17 mouse cellular contexts compared by ENCODE assay signal in genomic region chr17:55996007-55996406, GRCm38 (mm10). TPM values are rescaled to one million over a fixed set of nuclear protein-coding genes. Genes with fewer than 3 reads are reported as not detected.
DNase-seq lines count a peak whose midpoint lies in the region; TF ChIP-seq lines count a peak whose summit lies in the region.
"Had no signal": no experiment of that assay in that cellular context is flagged by ENCODE, and none has a peak within 500 bp of the region (broad histone marks: within the 10 kb centered on the region; RNA-seq: fewer than 3 reads in every experiment).

No protein-coding gene starts in this region.

- H3K4me3 ChIP-seq in heart, embryonic 10.5 days = no peak overlapping the region
- peak overlapping the region in 1 of 2 experiments; percentile 14; a peak in 1 of 4 replicates for H3K4me3 ChIP-seq in ES-E14 (ENCODE audit: insufficient read depth in 1 of 2, low read depth in 1 of 2, low read length in 2 of 2, poor library complexity in 1 of 2, severe bottlenecking in 1 of 2)
- no peak overlapping the region for H3K4me3 ChIP-seq in cerebellum, adult 2 months (replicated peaks; ENCODE audit: insufficient read depth, low read depth, low read length)
- H3K4me3 ChIP-seq: embryonic facial prominence, embryonic 15.5 days; heart, embryonic 15.5 days; hindbrain, embryonic 12.5 days; left cerebral cortex, adult 2 months; limb, embryonic 12.5 days had no signal

- no peak for TF ChIP-seq CTCF in cerebellum, adult 2 months (IDR thresholded peaks at IDR 0.05; ENCODE audit: borderline replicate concordance, insufficient read depth, low read depth, low read length)

- TF ChIP-seq POLR2A in cerebellum, adult 2 months (IDR thresholded peaks at IDR 0.05; ENCODE audit: borderline replicate concordance, insufficient read depth, low read length) = no peak

- H3K27me3 ChIP-seq in heart, embryonic 10.5 days (ENCODE audit: insufficient read depth, poor library complexity, severe bottlenecking) = peaks cover 22% of the 10 kb centered on the region
- no peaks in the 10 kb centered on the region for H3K27me3 ChIP-seq in cerebellum, adult 2 months (ENCODE audit: control insufficient read depth, insufficient read depth, low read length)

- 0 out of 2 replicates have a peak overlapping the region, but pooled peaks have one; percentile 3 for H3K9ac ChIP-seq in ES-E14 (ENCODE audit: insufficient read depth, low read depth, low read length, poor library complexity, severe bottlenecking)
- H3K9ac ChIP-seq: embryonic facial prominence, embryonic 15.5 days; heart, embryonic 15.5 days; hindbrain, embryonic 12.5 days; limb, embryonic 12.5 days; liver, postnatal 0 days had no signal

- H3K36me3 ChIP-seq in heart, embryonic 10.5 days = peaks cover 2% of the 10 kb centered on the region; the same call in 1 of the 2 replicates
- peaks cover 3% of the 10 kb centered on the region; the same call in 1 of the 2 replicates for H3K36me3 ChIP-seq in ES-E14 (ENCODE audit: control insufficient read depth, insufficient read depth, low read length, poor library complexity, severe bottlenecking)
- H3K36me3 ChIP-seq: heart, embryonic 15.5 days had no signal

- no peaks in the 10 kb centered on the region for H3K9me3 ChIP-seq in heart, embryonic 10.5 days
- H3K9me3 ChIP-seq in ES-E14 (ENCODE audit: control insufficient read depth, insufficient read depth, low read depth, low read length) = no peaks in the 10 kb centered on the region
- H3K9me3 ChIP-seq: embryonic facial prominence, embryonic 15.5 days; heart, embryonic 15.5 days; hindbrain, embryonic 12.5 days; limb, embryonic 12.5 days had no signal

- peaks cover 10% of the 10 kb centered on the region for H3K4me1 ChIP-seq in heart, embryonic 10.5 days
- H3K4me1 ChIP-seq in ES-E14 (ENCODE audit: control insufficient read depth in 2 of 2, insufficient read depth in 2 of 2, low read length in 2 of 2, poor library complexity in 1 of 2) = peaks cover 0 to 5% of the 10 kb centered on the region in 2 experiments; a peak in 1 of 4 replicates
- peaks cover 8% of the 10 kb centered on the region for H3K4me1 ChIP-seq in cerebellum, adult 2 months (ENCODE audit: control insufficient read depth, insufficient read depth, low read length)
- H3K4me1 ChIP-seq: heart, embryonic 15.5 days; limb, embryonic 12.5 days had no signal

- in situ Hi-C loops in ES-E14 (cut with MboI; ENCODE audit: low sequenced_read_pairs in 2 of 2, unreplicated experiment in 2 of 2) = no loop called here

- H3K27ac ChIP-seq in heart, embryonic 10.5 days = no peak overlapping the region
- no peak overlapping the region for H3K27ac ChIP-seq in ES-E14 (ENCODE audit: insufficient read depth, low read depth, low read length, poor library complexity, severe bottlenecking)
- H3K27ac ChIP-seq in cerebellum, adult 2 months (ENCODE audit: insufficient read depth, low read length) = no peak overlapping the region
- H3K27ac ChIP-seq: embryonic facial prominence, embryonic 15.5 days; heart, embryonic 15.5 days; hindbrain, embryonic 12.5 days; left cerebral cortex, adult 2 months; limb, embryonic 12.5 days had no signal

- peak; percentile 50 to 53 for DNase-seq in heart, adult 18-20 months
- DNase-seq in heart, embryonic 10.5 days (ENCODE audit: low spot score) = no peak
- DNase-seq in ES-E14 (ENCODE audit: low read depth, low spot score) = no peak
- peak; percentile 71 for DNase-seq in adrenal gland, adult 8-10 months
- peak; percentile 56 for DNase-seq in kidney, postnatal 10 days
- no peak for DNase-seq in left cerebral cortex, adult 18-20 months (ENCODE audit: low spot score in 2 of 2)
- no peak for DNase-seq in retina, postnatal 1 day
- DNase-seq in cerebellum, adult 2 months = no peak
- DNase-seq: cerebellum, adult 11 months; liver, postnatal 0 days had no signal

- WGBS in heart, embryonic 10.5 days = 80% methylated on average over 15 of the region's 15 CpGs
- 40% methylated on average over 15 of the region's 15 CpGs for WGBS in cerebellum, adult 2 months

TF ChIP-seq in ES-E14, 5 proteins besides CTCF, POLR2A, EP300 and RAD21:
- TF ChIP-seq MAFK (IDR thresholded peaks at IDR 0.05; ENCODE audit: insufficient read depth, low read depth, low read length) (no peak), ZC3H11A (IDR thresholded peaks at IDR 0.05; ENCODE audit: borderline replicate concordance, low read depth, low read length) (no peak), CHD2 (IDR thresholded peaks at IDR 0.05; ENCODE audit: low read depth, low read length) (no peak), HCFC1 (IDR thresholded peaks at IDR 0.05; ENCODE audit: borderline replicate concordance, insufficient read depth, low read length) (no peak), ZNF384 (IDR thresholded peaks at IDR 0.05; ENCODE audit: low read depth, low read length) (no peak)

RNA-seq across cellular contexts. Expression of gene Stap2, which starts 9.4 kb away (rescaled TPM):
- 10 to 100 TPM; 12.3 to 12.9 TPM for total RNA-seq in heart, adult 18-20 months (2021)
- polyA plus RNA-seq in heart, embryonic 10.5 days (2016; fragmentation: Nextera tagmentation; extraction: Ambion mirVana) = 7.7 and 8.0 TPM in 2 replicates
- 3.4 and 6.4 TPM in 2 replicates for total RNA-seq in ES-E14 (2012; rRNA removed)
- 1 to 10 TPM; 4.8 to 9.3 (median 6.8) TPM for total RNA-seq in adrenal gland, adult 8-10 months (2022)
- 1 to 10 TPM; 1.9 to 2.8 TPM for total RNA-seq in left cerebral cortex, adult 18-20 months (2021)
- polyA plus RNA-seq in cerebellum, adult 2 months (2012; rRNA removed) = 51.8 and 64.1 TPM in 2 replicates

RNA-seq across cellular contexts. Expression of gene Mpnd, which starts 9.5 kb away (rescaled TPM):
- 10 to 100 TPM; 59.7 to 60.5 TPM for total RNA-seq in heart, adult 18-20 months (2021)
- 69.5 and 111 TPM in 2 replicates for polyA plus RNA-seq in heart, embryonic 10.5 days (2016; fragmentation: Nextera tagmentation; extraction: Ambion mirVana)
- total RNA-seq in ES-E14 (2012; rRNA removed) = 39.0 and 61.5 TPM in 2 replicates
- total RNA-seq in adrenal gland, adult 8-10 months (2022) = 100 to 1,000 TPM; 101 to 119 (median 110) TPM
- total RNA-seq in left cerebral cortex, adult 18-20 months (2021) = 10 to 100 TPM; 85.0 to 94.3 TPM
- polyA plus RNA-seq in cerebellum, adult 2 months (2012; rRNA removed) = 183 and 193 TPM in 2 replicates

RNA-seq across cellular contexts. Expression of gene Fsd1, which starts 9.7 kb away (rescaled TPM):
- not detected for total RNA-seq in heart, adult 18-20 months (2021)
- 8.4 and 23.2 TPM in 2 replicates for polyA plus RNA-seq in heart, embryonic 10.5 days (2016; fragmentation: Nextera tagmentation; extraction: Ambion mirVana)
- 24.2 and 50.7 TPM in 2 replicates for total RNA-seq in ES-E14 (2012; rRNA removed)
- total RNA-seq in adrenal gland, adult 8-10 months (2022) = 1 to 10 TPM in 3 of 4 experiments, under 1 TPM in 1; 0.87 to 3.4 (median 2.9) TPM
- 10 to 100 TPM; 81.3 to 86.5 TPM for total RNA-seq in left cerebral cortex, adult 18-20 months (2021)
- polyA plus RNA-seq in cerebellum, adult 2 months (2012; rRNA removed) = 88.0 and 91.3 TPM in 2 replicates
- total RNA-seq: gastrocnemius, adult 8-10 months; neutrophil, adult 5-6 weeks had no signal
- polyA plus RNA-seq: liver, postnatal 0 days had no signal

RNA-seq across cellular contexts. Expression of gene Shd, which starts 25.7 kb away (rescaled TPM):
- total RNA-seq in heart, adult 18-20 months (2021) = 1 to 10 TPM; 1.1 to 1.9 TPM
- polyA plus RNA-seq in heart, embryonic 10.5 days (2016; fragmentation: Nextera tagmentation; extraction: Ambion mirVana) = 11.3 and 15.2 TPM in 2 replicates
- total RNA-seq in ES-E14 (2012; rRNA removed) = 1.5 and 2.4 TPM in 2 replicates
- 1 to 10 TPM; 1.7 to 4.8 (median 3.0) TPM for total RNA-seq in adrenal gland, adult 8-10 months (2022)
- 10 to 100 TPM; 39.2 to 41.0 TPM for total RNA-seq in left cerebral cortex, adult 18-20 months (2021)
- 122 and 127 TPM in 2 replicates for polyA plus RNA-seq in cerebellum, adult 2 months (2012; rRNA removed)

RNA-seq across cellular contexts. Expression of gene Yju2, which starts 37.1 kb away (rescaled TPM):
- 1 to 10 TPM; 7.5 to 8.6 TPM for total RNA-seq in heart, adult 18-20 months (2021)
- polyA plus RNA-seq in heart, embryonic 10.5 days (2016; fragmentation: Nextera tagmentation; extraction: Ambion mirVana) = 20.9 and 24.4 TPM in 2 replicates
- 14.0 and 14.7 TPM in 2 replicates for total RNA-seq in ES-E14 (2012; rRNA removed)
- total RNA-seq in adrenal gland, adult 8-10 months (2022) = 10 to 100 TPM; 18.6 to 21.4 (median 20.3) TPM
- 10 to 100 TPM; 15.0 to 15.2 TPM for total RNA-seq in left cerebral cortex, adult 18-20 months (2021)
- 13.4 and 14.9 TPM in 2 replicates for polyA plus RNA-seq in cerebellum, adult 2 months (2012; rRNA removed)

Comparison
In these comparisons a context has a peak if more than half of its experiments do, and no peak if none do; other contexts are left out.
1. DNase-seq: peak in heart, adult 18-20 months (2 of 2), adrenal gland, adult 8-10 months (single experiment) and kidney, postnatal 10 days (single experiment); none in heart, embryonic 10.5 days (single experiment), ES-E14 (single experiment), left cerebral cortex, adult 18-20 months (0 of 2), retina, postnatal 1 day (single experiment) and cerebellum, adult 2 months (0 of 2).